Mouse (Mus musculus): Measurements from ENCODE around the gene Olfr1020.

DNA sequence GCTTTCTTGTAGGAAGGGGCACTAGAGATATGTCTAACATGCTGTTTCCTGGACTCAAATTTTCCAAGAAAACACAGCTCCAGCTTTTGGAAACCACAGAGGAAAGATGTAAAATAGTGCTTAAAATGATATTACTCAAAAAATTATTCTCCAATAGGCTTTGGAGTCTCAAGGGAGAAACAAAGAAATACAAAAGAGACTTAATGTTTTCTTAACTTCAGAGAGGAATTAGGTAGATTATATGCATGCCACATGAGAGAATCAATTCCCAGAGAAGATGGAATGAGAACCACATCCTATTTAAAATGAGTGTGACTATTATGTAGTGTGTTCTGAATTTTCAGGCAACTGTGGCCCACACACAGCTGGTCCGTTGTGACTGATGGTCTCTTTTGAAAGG, at the start of gene Olfr1020:
- TF ChIP-seq POLR2A (IDR thresholded peaks at IDR 0.05; ENCODE audit: borderline replicate concordance, extremely low read depth, low read depth, low read length) (no peak), CTCF (IDR thresholded peaks at IDR 0.05; ENCODE audit: insufficient read depth, low read length) (no peak)
